Mouse (Mus musculus): ENCODE measurements around the gene Pla2g16. TPM values are rescaled to one million over a fixed set of nuclear protein-coding genes. Genes with fewer than 3 reads are reported as not detected.

Gene Pla2g16
- total RNA-seq, 4 experiments from 2014 or later: 40.1 to 48.2 (median 43.3) TPM

DNA sequence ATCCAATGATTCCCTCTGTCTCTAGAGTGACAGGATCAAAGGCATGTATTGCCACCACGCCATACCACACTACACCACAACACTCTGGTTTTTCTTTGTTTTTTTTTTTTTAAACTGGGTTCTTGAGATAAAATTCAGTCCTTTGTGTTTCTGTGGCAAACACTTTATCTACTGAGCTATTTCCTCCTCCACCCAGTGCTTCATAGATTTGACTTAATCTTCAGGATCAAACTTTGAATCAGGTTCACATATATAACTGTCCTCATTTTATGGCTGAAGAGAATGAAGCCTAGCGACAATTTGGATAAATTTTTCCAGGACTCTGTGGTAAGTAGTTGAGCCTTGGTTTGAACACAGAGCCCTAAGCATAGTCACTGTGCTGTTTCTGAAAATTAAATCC lies 6.4 kb downstream of the Pla2g16 start:
- DNase-seq (ENCODE audit: low spot score in 2 of 2): no peak

DNA sequence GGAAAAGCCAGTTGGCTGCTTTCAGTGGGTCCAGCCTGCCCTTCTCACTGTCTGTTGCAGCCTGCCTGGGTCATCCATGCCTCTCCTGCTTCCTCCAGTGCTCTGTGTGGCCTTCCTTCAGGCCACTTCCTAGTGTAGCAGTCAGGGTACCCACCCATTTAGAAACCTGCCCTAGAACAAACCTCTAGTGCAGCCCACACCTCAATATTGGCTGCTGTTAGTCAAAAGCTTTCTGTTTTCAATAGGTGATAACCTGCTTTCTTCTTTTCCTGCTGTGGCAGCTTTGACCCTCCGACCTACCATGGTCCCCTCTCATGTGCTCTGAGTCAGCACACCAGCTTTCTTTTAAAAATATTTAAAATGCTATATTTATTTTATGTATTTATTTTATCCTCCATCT lies 7.2 kb downstream of the Pla2g16 start:
- no peak for DNase-seq (ENCODE audit: low spot score in 2 of 2)

- DNase-seq (ENCODE audit: low spot score in 2 of 2): peak; percentile 46 to 65
Measured at GRCm38 (mm10) chr19:7566826-7567225, 9.6 kb downstream of the Pla2g16 start.

DNA sequence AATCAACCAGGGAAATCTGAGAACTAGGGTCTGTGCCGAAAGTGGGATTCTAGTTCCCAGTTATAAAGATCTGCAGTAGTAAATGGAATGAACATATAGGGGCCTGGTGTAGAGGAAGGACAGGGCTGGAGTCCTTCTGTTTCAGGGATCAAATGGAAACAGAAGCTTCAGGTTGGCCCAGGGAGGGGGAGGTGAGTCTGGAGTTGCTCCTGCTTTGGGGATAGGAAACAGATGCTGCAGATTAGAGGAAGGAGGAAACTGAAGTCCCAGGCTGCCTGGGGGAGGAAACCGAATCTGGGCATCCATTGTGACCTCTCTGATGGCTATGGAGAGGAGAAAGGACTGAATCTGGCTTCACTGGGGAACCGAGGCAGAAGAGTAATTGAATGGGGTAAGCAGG lies 11.1 kb downstream of the Pla2g16 start:
- DNase-seq (ENCODE audit: low spot score in 2 of 2): no peak

DNA sequence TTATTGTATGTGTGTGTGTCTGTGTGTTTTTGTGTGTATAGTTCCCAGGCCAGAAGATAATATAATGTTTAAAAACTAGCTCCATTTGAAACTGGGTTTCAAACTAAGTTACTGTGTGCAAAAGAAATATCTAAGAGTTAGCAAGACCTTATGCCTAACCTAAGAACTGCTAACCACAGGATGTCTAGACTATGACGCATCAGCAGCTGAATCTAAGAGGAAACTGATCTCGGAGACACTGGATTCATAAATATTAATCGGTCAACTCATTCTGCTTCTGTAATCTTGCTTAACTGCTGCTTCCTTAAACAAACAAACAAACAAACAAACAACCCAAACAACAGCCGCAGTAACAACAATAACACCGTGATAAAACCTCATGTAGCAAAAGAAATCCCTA lies 12.4 kb downstream of the Pla2g16 start:
- DNase-seq (ENCODE audit: low spot score in 2 of 2): no peak

DNA sequence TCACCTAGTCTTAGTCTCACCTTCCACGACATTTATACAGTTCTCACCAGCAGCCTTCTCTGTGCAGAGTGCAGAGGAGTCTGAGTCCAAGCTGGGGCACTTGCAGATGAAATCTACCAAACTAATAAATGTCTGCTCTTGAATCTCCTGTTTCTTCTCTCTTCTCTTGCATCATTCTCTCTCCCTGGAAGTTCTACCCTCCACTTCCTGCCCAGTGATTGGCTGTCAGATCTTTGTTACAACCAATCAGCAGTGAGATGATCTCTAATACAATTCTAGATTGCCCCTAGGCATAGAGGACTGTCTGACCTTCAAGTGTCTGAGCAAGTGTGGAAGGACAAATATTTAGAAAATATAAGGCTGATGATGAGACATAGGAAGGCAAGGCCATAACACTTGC lies 18.9 kb downstream of the Pla2g16 start:
- DNase-seq (ENCODE audit: low spot score in 2 of 2): no peak

DNA sequence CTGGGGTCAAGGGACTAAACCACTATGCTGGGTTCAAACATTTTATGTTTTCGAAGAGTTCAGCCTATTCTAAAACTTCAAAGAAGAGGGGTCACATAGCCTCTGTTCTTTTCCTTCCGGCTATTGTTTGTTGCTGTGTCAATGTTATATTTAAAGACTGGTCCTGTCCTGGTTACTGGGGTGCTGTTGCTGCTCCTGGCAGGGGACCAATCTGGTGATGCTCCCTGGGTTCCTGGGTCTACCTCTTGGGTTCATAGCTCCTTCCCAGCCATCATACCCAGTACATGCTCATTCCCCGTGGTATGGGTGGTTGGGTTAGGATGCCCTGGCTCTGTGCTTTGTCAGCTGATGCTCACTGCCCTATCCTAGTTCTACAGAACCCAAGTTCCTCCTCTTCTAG lies 20.5 kb downstream of the Pla2g16 start:
- no peak for DNase-seq (ENCODE audit: low spot score in 2 of 2)

- no peak for DNase-seq (ENCODE audit: low spot score in 2 of 2)
Measured at GRCm38 (mm10) chr19:7581042-7581441, 23.8 kb downstream of the Pla2g16 start.

DNA sequence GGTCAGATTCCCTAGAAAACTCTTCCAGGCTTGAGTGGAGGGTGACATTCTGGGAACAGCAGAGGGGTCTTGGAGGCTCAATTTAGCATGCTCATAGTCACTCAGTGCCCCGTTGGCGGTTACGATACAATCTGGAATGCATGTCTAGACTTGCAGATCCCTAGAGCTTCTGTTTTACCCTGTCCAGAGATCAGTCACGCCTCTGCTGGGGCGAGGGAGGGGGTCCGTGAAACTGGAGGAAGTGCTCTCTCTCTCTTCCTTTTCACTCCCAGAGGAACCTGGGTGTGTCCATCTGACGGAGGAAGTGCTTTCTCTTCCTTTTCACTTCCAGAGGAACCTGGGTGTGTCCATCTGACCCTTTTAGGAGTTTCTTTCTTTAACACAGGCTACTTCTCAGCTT lies 25.8 kb downstream of the Pla2g16 start:
- no peak for DNase-seq (ENCODE audit: low spot score in 2 of 2)

GRCm38 (mm10) chr19:7583599-7583998 lies 26.3 kb downstream of the Pla2g16 start:
- DNase-seq (ENCODE audit: low spot score in 2 of 2): no peak

- peak in 1 of 2 experiments; percentile 37 for DNase-seq (ENCODE audit: low spot score in 2 of 2)
Measured at GRCm38 (mm10) chr19:7585279-7585678, 28.0 kb downstream of the Pla2g16 start.

DNA sequence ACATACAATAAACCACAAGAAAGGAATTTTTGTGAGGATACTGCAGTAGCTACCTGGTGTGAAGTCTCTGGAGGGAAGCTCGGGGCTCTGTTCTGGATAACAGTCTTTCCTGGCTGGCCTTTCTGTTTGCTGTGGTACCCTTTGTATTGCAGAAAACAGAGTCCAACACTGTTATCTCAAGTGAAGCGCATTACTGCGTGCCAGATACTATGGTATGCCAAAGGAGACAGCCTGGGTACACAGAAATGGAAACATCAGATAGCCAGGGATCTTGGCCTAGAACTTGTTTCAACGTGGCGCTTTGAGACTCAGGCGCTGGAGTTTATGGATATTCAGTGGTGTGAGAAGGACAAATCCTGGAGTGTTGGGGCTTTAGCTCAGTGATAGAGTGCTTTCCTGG lies 28.5 kb downstream of the Pla2g16 start:
- DNase-seq (ENCODE audit: low spot score in 2 of 2): no peak

DNA sequence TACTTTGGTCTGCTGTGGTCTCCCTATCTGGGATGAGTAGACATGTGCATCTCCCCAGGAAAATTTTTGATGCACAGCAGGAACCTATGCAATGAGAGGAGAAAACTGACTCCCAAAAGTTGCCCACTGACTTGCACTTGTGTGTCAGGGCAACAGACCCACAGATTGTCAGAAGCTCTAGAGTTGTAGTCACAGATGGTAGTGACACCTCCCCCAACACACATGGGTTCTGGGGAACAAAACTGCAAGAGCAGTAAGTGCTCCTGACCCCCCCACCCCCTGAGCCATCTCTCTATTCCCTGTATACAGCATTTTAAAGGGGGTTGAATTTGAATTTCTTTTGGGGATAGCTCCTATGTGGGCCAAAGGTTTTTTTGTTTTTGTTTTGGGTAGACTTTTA lies 33.5 kb downstream of the Pla2g16 start:
- DNase-seq (ENCODE audit: low spot score in 2 of 2): no peak

DNA sequence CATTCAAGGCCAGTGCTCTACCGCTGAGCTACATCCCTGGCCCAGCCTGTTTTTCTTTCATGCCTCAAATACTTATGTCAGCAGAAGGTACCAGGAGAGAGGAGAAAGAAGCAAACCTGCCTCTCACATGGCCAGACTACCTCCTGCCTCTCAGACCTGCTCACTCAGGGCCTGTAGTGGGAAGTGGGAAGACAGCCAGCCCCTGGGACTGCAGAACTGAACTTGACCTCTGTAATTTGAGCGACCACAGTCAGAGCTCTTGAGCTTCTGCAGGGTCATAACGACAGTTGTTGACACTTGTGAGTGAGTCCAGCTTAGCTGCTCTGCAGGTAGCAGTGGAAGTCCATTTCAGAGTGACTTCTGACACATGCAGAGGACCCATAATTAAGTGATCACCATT lies 34.8 kb downstream of the Pla2g16 start:
- DNase-seq (ENCODE audit: low spot score in 2 of 2): no peak

DNA sequence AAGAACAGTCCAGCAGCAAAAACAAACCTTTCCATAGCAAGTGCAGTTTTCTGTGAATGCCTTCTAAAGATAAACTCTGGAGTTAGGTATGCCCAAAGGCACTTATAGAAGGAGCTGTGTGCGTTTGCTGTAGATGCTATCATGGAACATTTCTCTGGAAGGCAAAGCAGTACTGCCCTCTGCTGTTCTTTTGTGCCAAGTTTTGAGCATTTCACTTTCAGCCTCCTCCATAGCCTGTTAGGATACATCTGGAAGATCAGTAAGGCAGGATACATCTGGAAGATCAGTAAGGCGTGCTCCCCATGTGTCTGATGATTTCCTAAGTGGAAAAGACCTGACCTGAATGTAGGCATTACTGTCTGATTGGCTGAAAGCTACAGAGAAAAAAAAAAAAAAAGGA lies 38.3 kb downstream of the Pla2g16 start:
- DNase-seq (ENCODE audit: low spot score in 2 of 2): peak; percentile 33 to 44

DNA sequence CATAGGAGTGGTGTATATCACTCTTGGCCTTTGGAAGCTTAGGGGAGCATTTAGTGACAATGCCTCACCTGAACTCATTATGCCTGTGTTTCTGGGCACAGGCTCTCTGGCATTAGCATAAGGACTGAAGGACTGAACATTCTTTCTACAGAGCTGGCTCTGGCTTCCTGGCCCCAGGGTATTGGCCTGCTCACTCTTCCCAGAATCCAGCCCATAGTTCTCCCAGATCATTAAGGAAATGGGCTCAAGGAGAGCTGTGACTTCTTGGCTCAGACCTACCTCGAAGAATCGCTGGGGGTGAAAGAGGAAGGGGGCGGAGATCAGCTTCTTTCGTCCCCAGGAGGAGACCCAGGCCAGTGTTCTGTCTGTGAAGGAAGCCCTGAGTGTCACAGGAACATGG lies 41.2 kb downstream of the Pla2g16 start:
- DNase-seq (ENCODE audit: low spot score in 2 of 2): no peak

DNA sequence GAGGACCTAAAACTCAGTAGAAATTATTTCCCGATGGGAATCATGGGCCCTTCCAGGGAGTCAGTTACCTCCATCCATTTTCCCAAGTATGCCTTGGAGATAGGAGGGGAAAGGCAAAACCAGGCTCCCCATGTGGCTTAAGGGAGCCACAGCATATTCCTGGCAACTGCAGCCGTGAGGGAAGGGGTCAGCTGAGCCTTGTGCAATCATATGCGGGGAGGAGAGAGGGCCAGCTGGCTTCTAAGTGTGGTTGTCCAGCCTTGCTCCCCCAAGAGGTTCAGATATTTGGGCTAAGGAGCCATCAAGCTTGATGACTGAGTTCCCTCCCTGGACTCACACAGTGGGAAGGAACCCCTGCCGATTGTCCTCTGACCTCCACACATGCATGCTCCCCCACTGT lies 44.3 kb downstream of the Pla2g16 start:
- DNase-seq (ENCODE audit: low spot score in 2 of 2): no peak

DNA sequence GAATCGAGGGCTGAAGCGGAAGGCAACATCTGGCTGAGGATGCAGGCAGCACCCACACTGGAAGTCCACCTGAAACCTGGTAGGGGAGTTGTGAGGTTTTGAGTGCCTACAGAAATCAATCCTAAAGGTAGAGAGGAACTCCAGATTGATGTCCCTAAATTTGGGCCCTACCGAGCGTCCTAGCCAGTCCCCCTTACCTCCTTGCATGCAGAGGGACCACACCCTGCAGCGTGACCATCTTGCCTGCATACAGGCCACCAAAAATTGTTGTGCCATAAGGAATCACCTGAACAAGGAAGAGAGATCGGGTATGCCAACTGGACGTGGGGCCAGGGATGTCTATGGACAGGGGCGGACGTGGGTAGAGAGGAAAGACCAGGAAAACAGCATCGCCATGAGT lies 46.8 kb downstream of the Pla2g16 start:
- no peak for DNase-seq (ENCODE audit: low spot score in 2 of 2)

DNA sequence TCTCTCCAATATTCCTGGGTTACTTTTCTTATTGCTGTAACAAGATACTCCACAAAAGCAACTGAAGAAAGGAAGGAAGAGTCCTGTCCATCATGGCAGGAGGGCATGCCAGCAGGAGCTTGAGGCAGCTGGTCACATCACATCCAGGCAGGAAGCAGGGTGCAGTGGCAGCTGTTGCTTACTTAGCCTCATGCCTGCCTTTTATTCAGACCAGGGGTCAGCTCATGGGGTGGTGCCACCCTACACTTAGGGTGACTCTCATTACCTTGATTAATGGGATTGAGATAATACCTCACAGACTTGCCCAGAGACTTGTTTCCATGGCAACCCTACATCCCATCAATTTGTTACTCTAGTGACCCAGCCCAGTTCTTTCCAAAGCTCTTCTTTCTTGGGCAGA lies 47.8 kb downstream of the Pla2g16 start:
- DNase-seq (ENCODE audit: low spot score in 2 of 2): no peak

GRCm38 (mm10) chr19:7605930-7606783 lies 48.9 kb downstream of the Pla2g16 start:
- DNase-seq (ENCODE audit: low spot score in 2 of 2): peak; percentile 65 to 82

GRCm38 (mm10) chr19:7606801-7607689 lies 49.8 kb downstream of the Pla2g16 start, which contains the start of gene Lgals12:
Gene Lgals12 (minus strand): TSS chr19:7607193.
- DNase-seq (ENCODE audit: low spot score in 2 of 2): peak in 1 of 2 experiments; percentile 47

DNA sequence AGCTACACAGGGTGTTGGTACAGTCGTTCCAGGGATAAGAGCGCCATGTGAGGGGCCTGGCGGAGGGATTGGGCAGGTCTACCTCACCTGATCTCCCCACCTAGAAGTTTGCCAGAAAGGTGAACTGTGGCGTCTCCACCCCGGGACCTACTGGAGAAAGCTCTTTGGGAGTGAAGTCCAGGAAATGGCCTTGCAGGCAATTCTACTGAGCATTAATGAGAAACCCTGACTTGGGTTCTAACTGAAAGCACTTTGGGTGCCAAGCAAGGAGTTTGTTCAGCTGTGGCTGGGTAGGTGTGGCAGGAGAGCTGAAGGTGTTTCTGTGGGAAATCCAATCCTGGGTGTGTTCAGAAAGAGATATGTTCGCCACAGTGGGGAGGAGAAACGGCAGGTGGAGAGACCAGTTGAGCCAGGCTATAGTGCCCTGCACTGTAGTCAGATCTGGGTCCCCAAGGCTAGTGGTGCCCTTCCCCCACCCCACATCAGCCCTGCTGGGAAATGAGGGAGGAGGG lies 50.5 kb downstream of the Pla2g16 start:
- no peak for DNase-seq (ENCODE audit: low spot score in 2 of 2)
